Mouse (Mus musculus): ENCODE results near the gene Rnf167. TPM values are rescaled to one million over a fixed set of nuclear protein-coding genes. Genes with fewer than 3 reads are reported as not detected.

Gene Rnf167
- total and polyA plus RNA-seq, 2 experiments from 2014 or later, result 76.4 to 109 TPM

DNA sequence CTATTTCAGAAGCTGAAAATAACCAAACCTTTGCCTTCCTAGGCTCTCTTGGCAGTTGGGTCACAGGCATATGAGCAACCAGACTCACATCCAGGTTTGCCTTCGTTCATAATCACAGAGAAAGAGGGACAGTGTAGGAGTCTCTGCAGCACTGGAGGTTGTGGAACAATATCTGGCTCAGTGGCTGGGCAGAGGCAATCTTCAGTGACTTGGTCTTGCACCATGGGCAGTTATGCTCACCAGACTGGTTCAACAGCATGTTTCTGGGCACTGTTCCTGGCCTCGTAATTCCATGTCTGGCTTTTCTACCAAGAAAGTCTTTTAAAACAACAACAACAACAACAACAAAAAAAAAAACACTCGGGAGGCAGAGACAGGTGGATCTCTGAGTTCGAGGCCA is 11.4 kb upstream of the Rnf167 start:
- no peak for DNase-seq
- no peaks in the 10 kb centered on the region for H3K9me3 ChIP-seq (ENCODE audit: low read length)
- H3K27ac ChIP-seq (ENCODE audit: low read depth, low read length), result no peak overlapping the region
- H3K36me3 ChIP-seq (ENCODE audit: insufficient read depth), result no peaks in the 10 kb centered on the region
- no peak for TF ChIP-seq CTCF (IDR thresholded peaks at IDR 0.05; ENCODE audit: low read depth)
- H3K4me2 ChIP-seq (ENCODE audit: low read depth), result no peak overlapping the region
- ATAC-seq, result no peak
- no peak overlapping the region for H3K4me3 ChIP-seq (ENCODE audit: low read depth, low read length)
- no peaks in the 10 kb centered on the region for H3K27me3 ChIP-seq (ENCODE audit: insufficient read depth, low read length)
- WGBS, result 78% methylated on average over 4 of the region's 4 CpGs
- H3K9ac ChIP-seq, result no peak overlapping the region
- H3K4me1 ChIP-seq (ENCODE audit: insufficient read depth), result no peaks in the 10 kb centered on the region

DNA sequence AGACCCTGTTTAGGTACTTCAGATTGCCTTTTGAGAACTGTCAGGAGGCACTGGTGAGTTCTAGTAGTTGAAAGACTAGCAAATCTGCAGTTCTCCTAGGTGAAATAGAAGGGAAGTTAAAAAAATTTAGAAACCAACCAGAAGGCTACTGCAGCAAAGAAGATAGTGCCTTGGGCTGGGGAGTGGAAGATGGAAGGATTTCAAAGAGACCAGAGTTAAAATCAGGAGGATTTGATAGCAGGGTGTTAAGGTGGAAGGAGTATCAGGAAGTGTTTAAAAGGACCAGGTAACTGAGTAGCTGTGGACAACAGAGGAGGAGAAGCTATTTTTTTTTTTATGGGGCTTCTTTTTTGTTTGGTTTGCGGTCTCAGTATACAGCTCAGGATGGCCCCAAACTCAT is 9.3 kb upstream of the Rnf167 start:
- H3K36me3 ChIP-seq (ENCODE audit: insufficient read depth), result 0 out of 2 replicates have a peak, but pooled peaks cover 2% of the 10 kb centered on the region
- H3K27me3 ChIP-seq (ENCODE audit: insufficient read depth, low read length), result no peaks in the 10 kb centered on the region
- H3K4me2 ChIP-seq (ENCODE audit: low read depth), result no peak overlapping the region
- no peak overlapping the region for H3K9ac ChIP-seq
- DNase-seq, result no peak
- no peak overlapping the region for H3K4me3 ChIP-seq (ENCODE audit: low read depth, low read length)
- WGBS, result 94% methylated on average over 1 of the region's 1 CpGs
- no peaks in the 10 kb centered on the region for H3K9me3 ChIP-seq (ENCODE audit: low read length)
- no peaks in the 10 kb centered on the region for H3K4me1 ChIP-seq (ENCODE audit: insufficient read depth)
- H3K27ac ChIP-seq (ENCODE audit: low read depth, low read length), result no peak overlapping the region
- no peak for ATAC-seq
- TF ChIP-seq CTCF (IDR thresholded peaks at IDR 0.05; ENCODE audit: low read depth), result no peak

- no peak for TF ChIP-seq CTCF (IDR thresholded peaks at IDR 0.05; ENCODE audit: low read depth)
- 82% methylated on average over 1 of the region's 1 CpGs for WGBS
- Histone ChIP-seq H3K9me3 (ENCODE audit: low read length) (no peaks in the 10 kb centered on the region), H3K4me1 (ENCODE audit: insufficient read depth) (no peaks in the 10 kb centered on the region), H3K27ac (ENCODE audit: low read depth, low read length) (no peak overlapping the region), H3K36me3 (ENCODE audit: insufficient read depth) (0 out of 2 replicates have a peak, but pooled peaks cover 3% of the 10 kb centered on the region), H3K4me2 (ENCODE audit: low read depth) (no peak overlapping the region), H3K4me3 (ENCODE audit: low read depth, low read length) (no peak overlapping the region), H3K9ac (no peak overlapping the region), H3K27me3 (ENCODE audit: insufficient read depth, low read length) (no peaks in the 10 kb centered on the region)
- DNase-seq, result no peak
- ATAC-seq, result no peak
These were observed 8.7 kb upstream of the Rnf167 start for GRCm38 (mm10) chr11:70638293-70638692.

- TF ChIP-seq CTCF (IDR thresholded peaks at IDR 0.05; ENCODE audit: low read depth), result no peak
- DNase-seq (no peak), ATAC-seq (no peak)
- H3K27me3 ChIP-seq (ENCODE audit: insufficient read depth, low read length), result no peaks in the 10 kb centered on the region
- no peak within 1 kb of the TSS for H3K9ac ChIP-seq
- no peaks in the 10 kb centered on the region for H3K4me1 ChIP-seq (ENCODE audit: insufficient read depth)
- no peak within 1 kb of the TSS for H3K4me3 ChIP-seq (ENCODE audit: low read depth, low read length)
- WGBS, result 63% methylated on average over 5 of the region's 5 CpGs
- peaks cover 3% of the 10 kb centered on the region; the same call in 1 of the 2 replicates for H3K36me3 ChIP-seq (ENCODE audit: insufficient read depth)
- H3K4me2 ChIP-seq (ENCODE audit: low read depth), result no peak within 1 kb of the TSS
- H3K27ac ChIP-seq (ENCODE audit: low read depth, low read length), result no peak within 1 kb of the TSS
- no peaks in the 10 kb centered on the region for H3K9me3 ChIP-seq (ENCODE audit: low read length)
These were observed 8.2 kb upstream of the Rnf167 start, which contains the start of gene Gp1ba for GRCm38 (mm10) chr11:70638714-70639278. TSS of gene Gp1ba (plus strand) at chr11:70639122.

DNA sequence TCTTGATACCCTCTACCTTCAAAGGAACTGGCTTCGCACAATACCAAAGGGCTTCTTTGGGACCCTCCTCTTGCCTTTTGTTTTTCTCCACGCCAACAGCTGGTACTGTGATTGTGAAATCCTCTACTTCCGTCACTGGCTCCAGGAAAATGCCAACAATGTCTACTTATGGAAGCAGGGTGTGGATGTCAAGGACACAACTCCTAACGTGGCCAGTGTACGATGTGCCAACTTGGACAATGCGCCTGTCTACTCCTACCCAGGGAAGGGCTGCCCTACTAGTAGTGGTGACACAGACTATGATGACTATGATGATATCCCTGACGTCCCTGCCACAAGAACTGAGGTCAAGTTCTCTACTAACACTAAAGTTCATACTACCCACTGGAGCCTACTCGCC is 7.1 kb upstream of the Rnf167 start:
- Histone ChIP-seq H3K9me3 (ENCODE audit: low read length) (no peaks in the 10 kb centered on the region), H3K9ac (no peak overlapping the region), H3K36me3 (ENCODE audit: insufficient read depth) (peaks cover 10% of the 10 kb centered on the region), H3K4me3 (ENCODE audit: low read depth, low read length) (no peak overlapping the region), H3K4me2 (ENCODE audit: low read depth) (no peak overlapping the region), H3K4me1 (ENCODE audit: insufficient read depth) (no peaks in the 10 kb centered on the region), H3K27me3 (ENCODE audit: insufficient read depth, low read length) (no peaks in the 10 kb centered on the region), H3K27ac (ENCODE audit: low read depth, low read length) (no peak overlapping the region)
- TF ChIP-seq CTCF (IDR thresholded peaks at IDR 0.05; ENCODE audit: low read depth), result no peak
- DNase-seq, result no peak
- 80% methylated on average over 8 of the region's 8 CpGs for WGBS
- no peak for ATAC-seq

DNA sequence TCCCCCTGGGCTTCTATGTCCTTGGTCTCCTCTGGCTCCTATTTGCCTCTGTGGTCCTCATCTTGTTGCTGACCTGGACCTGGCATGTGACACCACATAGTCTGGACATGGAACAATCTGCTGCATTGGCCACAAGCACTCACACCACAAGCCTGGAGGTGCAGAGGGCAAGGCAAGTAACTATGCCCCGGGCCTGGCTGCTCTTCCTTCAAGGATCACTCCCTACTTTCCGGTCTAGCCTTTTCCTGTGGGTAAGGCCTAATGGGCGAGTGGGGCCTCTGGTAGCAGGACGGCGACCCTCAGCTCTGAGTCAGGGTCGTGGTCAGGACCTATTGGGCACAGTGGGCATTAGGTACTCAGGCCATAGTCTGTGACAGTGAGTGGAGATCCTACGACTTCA is 5.8 kb upstream of the Rnf167 start:
- DNase-seq, result no peak
- no peak overlapping the region for H3K9ac ChIP-seq
- no peak overlapping the region for H3K4me3 ChIP-seq (ENCODE audit: low read depth, low read length)
- H3K36me3 ChIP-seq (ENCODE audit: insufficient read depth), result peaks cover 16% of the 10 kb centered on the region
- 83% methylated on average over 7 of the region's 7 CpGs for WGBS
- no peak overlapping the region for H3K27ac ChIP-seq (ENCODE audit: low read depth, low read length)
- H3K27me3 ChIP-seq (ENCODE audit: insufficient read depth, low read length), result no peaks in the 10 kb centered on the region
- ATAC-seq, result no peak
- no peaks in the 10 kb centered on the region for H3K9me3 ChIP-seq (ENCODE audit: low read length)
- H3K4me2 ChIP-seq (ENCODE audit: low read depth), result no peak overlapping the region
- peaks cover 8% of the 10 kb centered on the region for H3K4me1 ChIP-seq (ENCODE audit: insufficient read depth)
- no peak for TF ChIP-seq CTCF (IDR thresholded peaks at IDR 0.05; ENCODE audit: low read depth)

GRCm38 (mm10) chr11:70643051-70643450 is 4.0 kb upstream of the Rnf167 start:
- Histone ChIP-seq H3K27me3 (ENCODE audit: insufficient read depth, low read length) (no peaks in the 10 kb centered on the region), H3K27ac (ENCODE audit: low read depth, low read length) (no peak overlapping the region), H3K9ac (no peak overlapping the region), H3K36me3 (ENCODE audit: insufficient read depth) (peaks cover 16% of the 10 kb centered on the region), H3K4me1 (ENCODE audit: insufficient read depth) (peaks cover 12% of the 10 kb centered on the region), H3K4me2 (ENCODE audit: low read depth) (no peak overlapping the region), H3K9me3 (ENCODE audit: low read length) (no peaks in the 10 kb centered on the region), H3K4me3 (ENCODE audit: low read depth, low read length) (no peak overlapping the region)
- ATAC-seq (no peak), DNase-seq (no peak)
- no peak for TF ChIP-seq CTCF (IDR thresholded peaks at IDR 0.05; ENCODE audit: low read depth)
- 91% methylated on average over 6 of the region's 6 CpGs for WGBS

All from forebrain, postnatal 0 days (tissue).